Mouse (Mus musculus): Measurements from ENCODE around the gene Cers5. TPM values are rescaled to one million over a fixed set of nuclear protein-coding genes. Genes with fewer than 3 reads are reported as not detected.
"Not testable (repeated sequence)": the region's sequence is repeated elsewhere in the genome, so short reads cannot be mapped to it uniquely, and the experiment has no call there.

Cers5 gene
- polyA plus RNA-seq, 1 experiment from 2014 or later: 80.6 TPM

- peak overlapping the region; percentile 82 for H3K4me2 ChIP-seq (replicated peaks)
- H3K27me3 ChIP-seq: peaks cover 21% of the 10 kb centered on the region
- H3K4me1 ChIP-seq: peaks cover 29% of the 10 kb centered on the region
- H3K9me3 ChIP-seq; ATAC-seq (ENCODE audit: low FRiP score, low read depth): not testable (repeated sequence)
- H3K27ac ChIP-seq: 0 out of 2 replicates have a peak overlapping the region, but pooled peaks have one; percentile 95
- peak overlapping the region; percentile 96 for H3K9ac ChIP-seq
- peak overlapping the region; percentile 81 for H3K4me3 ChIP-seq
- 47% methylated on average over 16 of the region's 16 CpGs for WGBS
- peaks cover 28% of the 10 kb centered on the region for H3K36me3 ChIP-seq
Measured at GRCm38 (mm10) chr15:99701640-99701998, 71.1 kb downstream of the Cers5 start.

- peaks cover 19% of the 10 kb centered on the region for H3K36me3 ChIP-seq
- no peak overlapping the region for H3K9ac ChIP-seq
- peaks cover 27% of the 10 kb centered on the region for H3K27me3 ChIP-seq
- 86% methylated on average over 18 of the region's 18 CpGs for WGBS
- no peaks in the 10 kb centered on the region for H3K9me3 ChIP-seq
- peaks cover 29% of the 10 kb centered on the region for H3K4me1 ChIP-seq
- H3K4me2 ChIP-seq (replicated peaks): no peak overlapping the region
- ATAC-seq (ENCODE audit: low FRiP score, low read depth): no peak
- H3K4me3 ChIP-seq: no peak overlapping the region
- no peak overlapping the region for H3K27ac ChIP-seq
Measured at GRCm38 (mm10) chr15:99700219-99701106, 72.2 kb downstream of the Cers5 start.

GRCm38 (mm10) chr15:99699715-99700114 lies 73.0 kb downstream of the Cers5 start:
- Histone ChIP-seq H3K27me3 (peaks cover 29% of the 10 kb centered on the region), H3K9me3 (no peaks in the 10 kb centered on the region), H3K27ac (no peak overlapping the region), H3K36me3 (peaks cover 14% of the 10 kb centered on the region), H3K4me2 (replicated peaks) (no peak overlapping the region), H3K4me3 (no peak overlapping the region), H3K4me1 (peaks cover 27% of the 10 kb centered on the region), H3K9ac (no peak overlapping the region)
- ATAC-seq (ENCODE audit: low FRiP score, low read depth): no peak
- WGBS: 82% methylated on average over 10 of the region's 10 CpGs

- H3K27ac ChIP-seq: no peak overlapping the region
- no peaks in the 10 kb centered on the region for H3K9me3 ChIP-seq
- no peak overlapping the region; the same call in 1 of the 2 replicates for H3K9ac ChIP-seq
- no peak overlapping the region for H3K4me3 ChIP-seq
- no peak for ATAC-seq (ENCODE audit: low FRiP score, low read depth)
- peaks cover 3% of the 10 kb centered on the region for H3K36me3 ChIP-seq
- H3K4me2 ChIP-seq (replicated peaks): 0 out of 2 replicates have a peak overlapping the region, but pooled peaks have one; percentile 7
- peaks cover 29% of the 10 kb centered on the region for H3K27me3 ChIP-seq
- peaks cover 16% of the 10 kb centered on the region for H3K4me1 ChIP-seq
- 36% methylated on average over 20 of the region's 20 CpGs for WGBS
Measured at GRCm38 (mm10) chr15:99698533-99699085, 74.1 kb downstream of the Cers5 start.

- Histone ChIP-seq H3K4me1 (peaks cover 6% of the 10 kb centered on the region), H3K9ac (no peak overlapping the region), H3K4me2 (replicated peaks) (no peak overlapping the region), H3K27ac (no peak overlapping the region), H3K4me3 (no peak overlapping the region), H3K36me3 (no peaks in the 10 kb centered on the region), H3K9me3 (no peaks in the 10 kb centered on the region), H3K27me3 (peaks cover 34% of the 10 kb centered on the region)
- ATAC-seq (ENCODE audit: low FRiP score, low read depth): no peak
- WGBS: 12% methylated on average over 2 of the region's 2 CpGs
Measured at GRCm38 (mm10) chr15:99697309-99697708, 75.4 kb downstream of the Cers5 start.

- H3K4me3 ChIP-seq: no peak overlapping the region
- peaks cover 37% of the 10 kb centered on the region for H3K27me3 ChIP-seq
- WGBS: 42% methylated on average over 9 of the region's 9 CpGs
- no peak overlapping the region for H3K4me2 ChIP-seq (replicated peaks)
- H3K36me3 ChIP-seq: no peaks in the 10 kb centered on the region
- no peaks in the 10 kb centered on the region for H3K4me1 ChIP-seq
- no peak for ATAC-seq (ENCODE audit: low FRiP score, low read depth)
- H3K9ac ChIP-seq: no peak overlapping the region
- H3K9me3 ChIP-seq: no peaks in the 10 kb centered on the region
- no peak overlapping the region for H3K27ac ChIP-seq
Measured at GRCm38 (mm10) chr15:99691976-99692375, 80.7 kb downstream of the Cers5 start.

- ATAC-seq (ENCODE audit: low FRiP score, low read depth): no peak
- no peak overlapping the region for H3K9ac ChIP-seq
- H3K36me3 ChIP-seq: no peaks in the 10 kb centered on the region
- no peaks in the 10 kb centered on the region for H3K9me3 ChIP-seq
- no peak overlapping the region for H3K4me3 ChIP-seq
- peaks cover 29% of the 10 kb centered on the region for H3K27me3 ChIP-seq
- 16% methylated on average over 4 of the region's 4 CpGs for WGBS
- no peaks in the 10 kb centered on the region for H3K4me1 ChIP-seq
- no peak overlapping the region for H3K4me2 ChIP-seq (replicated peaks)
- H3K27ac ChIP-seq: no peak overlapping the region
Measured at GRCm38 (mm10) chr15:99690924-99691323, 81.8 kb downstream of the Cers5 start.

GRCm38 (mm10) chr15:99688712-99689111 lies 84.0 kb downstream of the Cers5 start:
- no peak for ATAC-seq (ENCODE audit: low FRiP score, low read depth)
- Histone ChIP-seq H3K4me2 (replicated peaks) (no peak overlapping the region), H3K4me3 (no peak overlapping the region), H3K9me3 (no peaks in the 10 kb centered on the region), H3K36me3 (no peaks in the 10 kb centered on the region), H3K27me3 (peaks cover 25% of the 10 kb centered on the region), H3K27ac (no peak overlapping the region), H3K4me1 (no peaks in the 10 kb centered on the region), H3K9ac (no peak overlapping the region)
- WGBS: 6% methylated on average over 4 of the region's 4 CpGs

Other genes starting within 250 kb of the Cers5 start
- gene Faim2, start 244.7 kb downstream of the Cers5 start, polyA plus RNA-seq (2015; fragmentation: Nextera tagmentation; extraction: Ambion mirVana): 0.34 and 0.37 TPM in 2 replicates
- gene Aqp2, start 193.8 kb downstream of the Cers5 start, polyA plus RNA-seq (2015; fragmentation: Nextera tagmentation; extraction: Ambion mirVana): not detected in 2 replicates
- gene Aqp5, start 182.1 kb downstream of the Cers5 start, polyA plus RNA-seq (2015; fragmentation: Nextera tagmentation; extraction: Ambion mirVana): 0.27 and 0.61 TPM in 2 replicates
- not detected in 2 replicates for gene Aqp6, start 171.5 kb downstream of the Cers5 start, polyA plus RNA-seq (2015; fragmentation: Nextera tagmentation; extraction: Ambion mirVana)
- gene Racgap1, start 121.2 kb downstream of the Cers5 start, polyA plus RNA-seq (2015; fragmentation: Nextera tagmentation; extraction: Ambion mirVana): 114 and 121 TPM in 2 replicates
- gene Asic1, start 102.5 kb downstream of the Cers5 start, polyA plus RNA-seq (2015; fragmentation: Nextera tagmentation; extraction: Ambion mirVana): 1.7 and 1.8 TPM in 2 replicates
- 54.0 and 58.7 TPM in 2 replicates for gene Smarcd1, start 70.8 kb downstream of the Cers5 start, polyA plus RNA-seq (2015; fragmentation: Nextera tagmentation; extraction: Ambion mirVana)
- not detected in 2 replicates for gene Gm17349, start 67.4 kb downstream of the Cers5 start, polyA plus RNA-seq (2015; fragmentation: Nextera tagmentation; extraction: Ambion mirVana)
- gene Gpd1, start 55.4 kb downstream of the Cers5 start, polyA plus RNA-seq (2015; fragmentation: Nextera tagmentation; extraction: Ambion mirVana): 0.27 and 0.55 TPM in 2 replicates
- gene Cox14, start 47.3 kb downstream of the Cers5 start, polyA plus RNA-seq (2015; fragmentation: Nextera tagmentation; extraction: Ambion mirVana): 139 and 143 TPM in 2 replicates
- gene Lima1, start 102.6 kb upstream of the Cers5 start, polyA plus RNA-seq (2015; fragmentation: Nextera tagmentation; extraction: Ambion mirVana): 88.8 and 101 TPM in 2 replicates
- 0.11 and 0.31 TPM in 2 replicates for gene Fam186a, start 194.2 kb upstream of the Cers5 start, polyA plus RNA-seq (2015; fragmentation: Nextera tagmentation; extraction: Ambion mirVana)
- 28.0 and 28.5 TPM in 2 replicates for gene Larp4, start 197.2 kb upstream of the Cers5 start, polyA plus RNA-seq (2015; fragmentation: Nextera tagmentation; extraction: Ambion mirVana)